Mouse (Mus musculus) erythroblast, embryonic 14.5 days (primary cell): ENCODE results near the gene Sptbn1.

Experiments used
- GATA1 ChIP-seq: IDR thresholded peaks from 2 replicates; pipeline ENCODE4 v1.6.1; 2012; ENCODE audit warnings: low read length, inconsistent platforms, mixed read lengths
- TAL1 ChIP-seq: IDR thresholded peaks from 3 replicates; pipeline ENCODE4 v1.6.1; 2012; ENCODE audit warnings: low read length, inconsistent platforms, mixed read lengths

- TF ChIP-seq TAL1 (no peak), GATA1 (no peak)
Observed at GRCm38 (mm10) chr11:30139165-30139826, 128.7 kb downstream of the Sptbn1 start.
